23 mouse cellular contexts compared by ENCODE assay signal in the genomic region with DNA sequence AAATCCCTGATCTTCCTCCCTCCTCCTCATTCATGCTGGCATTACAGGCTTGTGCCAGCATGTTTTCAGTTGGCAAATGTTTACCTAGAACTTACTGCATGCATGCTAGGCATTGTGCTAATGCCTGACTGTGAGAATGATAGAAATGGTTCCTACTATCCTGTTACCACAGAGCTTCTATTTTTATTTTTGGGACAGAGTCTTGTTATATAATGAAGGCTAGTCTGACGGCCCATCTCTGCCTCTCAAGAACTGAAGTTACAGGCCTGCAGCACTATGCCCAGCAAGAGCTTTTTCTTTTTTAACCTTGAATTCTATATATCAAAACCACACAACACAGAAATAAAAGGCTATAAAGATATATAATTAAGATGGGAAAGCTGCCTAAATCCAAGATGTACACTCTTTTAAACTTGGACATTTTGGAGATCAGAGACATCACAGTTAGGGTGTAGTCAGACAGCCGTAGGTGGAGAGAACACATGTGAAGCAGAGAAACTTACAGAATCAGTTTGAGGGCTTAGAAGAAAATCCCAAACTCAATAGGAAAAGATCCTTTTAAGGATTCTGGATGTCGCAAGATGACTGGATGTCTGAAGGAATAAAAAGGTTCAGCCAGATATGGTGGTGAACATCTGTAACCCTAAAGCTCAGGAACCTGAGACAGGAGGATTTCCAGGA. TPM values are rescaled to one million over a fixed set of nuclear protein-coding genes. Genes with fewer than 3 reads are reported as not detected.
A peak's percentile ranks its signal among the peaks of the same experiment; 100 is the strongest.
DNase-seq lines count a peak whose midpoint lies in the region; ATAC-seq and TF ChIP-seq lines count a peak whose summit lies in the region.
"Had no signal": no experiment of that assay in that cellular context is flagged by ENCODE, and none has a peak within 500 bp of the region (broad histone marks: within the 10 kb centered on the region; RNA-seq: fewer than 3 reads in every experiment).

No protein-coding gene starts in this region.

- H3K9me3 ChIP-seq in heart, postnatal 0 days (replicated peaks; ENCODE audit: control insufficient read depth, low read length) = 0 out of 2 replicates have a peak, but pooled peaks cover 4% of the 10 kb centered on the region
- no peaks in the 10 kb centered on the region for H3K9me3 ChIP-seq in heart, embryonic 10.5 days
- H3K9me3 ChIP-seq: embryonic facial prominence, embryonic 13.5 days; embryonic facial prominence, embryonic 15.5 days; forebrain, embryonic 10.5 days; forebrain, embryonic 12.5 days had no signal

- 88% methylated on average over 3 of the region's 3 CpGs for WGBS in heart, postnatal 0 days
- WGBS in heart, embryonic 10.5 days = 87% methylated on average over 3 of the region's 3 CpGs

- H3K4me2 ChIP-seq in heart, postnatal 0 days (ENCODE audit: low read depth, low read length) = no peak overlapping the region
- H3K4me2 ChIP-seq: embryonic facial prominence, embryonic 13.5 days; embryonic facial prominence, embryonic 15.5 days; forebrain, embryonic 12.5 days had no signal

- H3K27ac ChIP-seq in heart, postnatal 0 days (ENCODE audit: low read depth) = no peak overlapping the region
- H3K27ac ChIP-seq in heart, embryonic 10.5 days = no peak overlapping the region
- H3K27ac ChIP-seq: embryonic facial prominence, embryonic 13.5 days; embryonic facial prominence, embryonic 15.5 days; forebrain, embryonic 10.5 days; forebrain, embryonic 12.5 days had no signal

- no peak for ATAC-seq in heart, postnatal 0 days (ENCODE audit: insufficient read depth, low read depth)
- no peak for ATAC-seq in activated CD4-positive, CD25-positive, alpha-beta regulatory T cell, adult 4 months
- ATAC-seq: forebrain, embryonic 14.5 days; forebrain, embryonic 16.5 days had no signal

- no peak overlapping the region for H3K9ac ChIP-seq in heart, postnatal 0 days (replicated peaks; ENCODE audit: low read depth, low read length)
- H3K9ac ChIP-seq: embryonic facial prominence, embryonic 13.5 days; embryonic facial prominence, embryonic 15.5 days; forebrain, embryonic 12.5 days had no signal

- no peak for TF ChIP-seq EP300 in heart, postnatal 0 days (IDR thresholded peaks at IDR 0.05; ENCODE audit: low read depth)

- H3K4me1 ChIP-seq in heart, postnatal 0 days (ENCODE audit: control insufficient read depth, insufficient read depth) = no peaks in the 10 kb centered on the region
- peaks cover 4% of the 10 kb centered on the region; the same call in 1 of the 2 replicates for H3K4me1 ChIP-seq in heart, embryonic 10.5 days
- H3K4me1 ChIP-seq: embryonic facial prominence, embryonic 15.5 days; forebrain, embryonic 12.5 days had no signal

- no peak overlapping the region for H3K4me3 ChIP-seq in heart, postnatal 0 days (ENCODE audit: low read depth, low read length)
- H3K4me3 ChIP-seq in heart, embryonic 10.5 days = no peak overlapping the region
- H3K4me3 ChIP-seq: embryonic facial prominence, embryonic 13.5 days; embryonic facial prominence, embryonic 15.5 days; erythroblast, embryonic 14.5 days; forebrain, embryonic 10.5 days; forebrain, embryonic 12.5 days had no signal

- peaks cover 17% of the 10 kb centered on the region for H3K27me3 ChIP-seq in heart, postnatal 0 days (ENCODE audit: control insufficient read depth, insufficient read depth, low read length)
- peaks cover 42% of the 10 kb centered on the region for H3K27me3 ChIP-seq in heart, embryonic 10.5 days (ENCODE audit: insufficient read depth, poor library complexity, severe bottlenecking)

- H3K36me3 ChIP-seq in heart, postnatal 0 days (replicated peaks; ENCODE audit: control insufficient read depth, insufficient read depth, low read length) = no peaks in the 10 kb centered on the region
- H3K36me3 ChIP-seq in heart, embryonic 10.5 days = no peaks in the 10 kb centered on the region
- H3K36me3 ChIP-seq: embryonic facial prominence, embryonic 13.5 days; embryonic facial prominence, embryonic 15.5 days; forebrain, embryonic 10.5 days; forebrain, embryonic 12.5 days had no signal

- DNase-seq in heart, postnatal 0 days (ENCODE audit: low spot score) = peak; percentile 3
- DNase-seq in heart, embryonic 10.5 days (ENCODE audit: low spot score) = no peak
- peak; percentile 14 for DNase-seq in right cerebral cortex, adult 18-20 months
- DNase-seq in right cerebral cortex, postnatal 25 days = no peak
- peak; percentile 52 for DNase-seq in telencephalon, adult 2 months (ENCODE audit: low read depth, low spot score)
- DNase-seq: adrenal gland, adult 8-10 months; adrenal gland, postnatal 14 days; adrenal gland, postnatal 36 days; cerebellum, adult 11 months; cerebellum, adult 18-20 months; cerebellum, adult 8-10 months; cerebellum, adult 9-11 months; cerebellum, postnatal 14 days; cerebellum, postnatal 36 days; embryo, embryonic 11 days had no signal

- no peak for TF ChIP-seq CTCF in heart, postnatal 0 days (IDR thresholded peaks at IDR 0.05; ENCODE audit: low read depth)

RNA-seq across cellular contexts. Expression of a gene that starts 24.9 kb away (rescaled TPM):
- 3.7 and 10.1 TPM in 2 replicates for total RNA-seq in heart, postnatal 0 days (2014; rRNA removed; ENCODE audit: low replicate concordance)
- 5.0 and 5.1 TPM in 2 replicates for polyA plus RNA-seq in heart, postnatal 0 days (2015; fragmentation: Nextera tagmentation; extraction: Ambion mirVana)
- polyA plus RNA-seq in heart, embryonic 10.5 days (2016; fragmentation: Nextera tagmentation; extraction: Ambion mirVana) = 9.4 and 10.4 TPM in 2 replicates
- polyA plus RNA-seq in activated CD4-positive, CD25-positive, alpha-beta regulatory T cell, adult 4 months (2017; shearing (Covaris generic)) = 10 to 100 TPM; 12.9 to 14.6 TPM
- polyA plus RNA-seq: erythroblast, embryonic 14.5 days had no signal

RNA-seq across cellular contexts. Expression of a gene that starts 38.5 kb away (rescaled TPM):
- total RNA-seq in heart, postnatal 0 days (2014; rRNA removed; ENCODE audit: low replicate concordance) = 2.4 and 2.7 TPM in 2 replicates
- 4.1 and 5.0 TPM in 2 replicates for polyA plus RNA-seq in heart, postnatal 0 days (2015; fragmentation: Nextera tagmentation; extraction: Ambion mirVana)
- polyA plus RNA-seq in heart, embryonic 10.5 days (2016; fragmentation: Nextera tagmentation; extraction: Ambion mirVana) = 12.3 and 14.7 TPM in 2 replicates
- polyA plus RNA-seq in activated CD4-positive, CD25-positive, alpha-beta regulatory T cell, adult 4 months (2017; shearing (Covaris generic)) = 1 to 10 TPM; 3.1 to 3.2 TPM

Comparison
In these comparisons a context has a peak if more than half of its experiments do, and no peak if none do; other contexts are left out.
1. DNase-seq: peak in heart, postnatal 0 days (single experiment), right cerebral cortex, adult 18-20 months (single experiment) and telencephalon, adult 2 months (single experiment); none in heart, embryonic 10.5 days (single experiment) and right cerebral cortex, postnatal 25 days (single experiment).